Mouse (Mus musculus) small intestine, adult 10 weeks (tissue): ENCODE data around the gene Pelp1. TPM values are rescaled to one million over a fixed set of nuclear protein-coding genes. Genes with fewer than 3 reads are reported as not detected.

ENCODE experiments used
- polyA plus RNA-seq: library from polyadenylated mRNA; stranded (reverse); fragments of 350-450 nt; fragmentation: Illumina TruSeq; extraction: RNeasy Lipid Tissue Mini Kit (QIAGEN cat#74804); gene quantifications from one replicate; pipeline ENCODE4 v1.2.3, GENCODE M21; 2014; ENCODE audit warnings: low replicate concordance

The Pelp1 gene
- 4.5 TPM for polyA plus RNA-seq

DNA sequence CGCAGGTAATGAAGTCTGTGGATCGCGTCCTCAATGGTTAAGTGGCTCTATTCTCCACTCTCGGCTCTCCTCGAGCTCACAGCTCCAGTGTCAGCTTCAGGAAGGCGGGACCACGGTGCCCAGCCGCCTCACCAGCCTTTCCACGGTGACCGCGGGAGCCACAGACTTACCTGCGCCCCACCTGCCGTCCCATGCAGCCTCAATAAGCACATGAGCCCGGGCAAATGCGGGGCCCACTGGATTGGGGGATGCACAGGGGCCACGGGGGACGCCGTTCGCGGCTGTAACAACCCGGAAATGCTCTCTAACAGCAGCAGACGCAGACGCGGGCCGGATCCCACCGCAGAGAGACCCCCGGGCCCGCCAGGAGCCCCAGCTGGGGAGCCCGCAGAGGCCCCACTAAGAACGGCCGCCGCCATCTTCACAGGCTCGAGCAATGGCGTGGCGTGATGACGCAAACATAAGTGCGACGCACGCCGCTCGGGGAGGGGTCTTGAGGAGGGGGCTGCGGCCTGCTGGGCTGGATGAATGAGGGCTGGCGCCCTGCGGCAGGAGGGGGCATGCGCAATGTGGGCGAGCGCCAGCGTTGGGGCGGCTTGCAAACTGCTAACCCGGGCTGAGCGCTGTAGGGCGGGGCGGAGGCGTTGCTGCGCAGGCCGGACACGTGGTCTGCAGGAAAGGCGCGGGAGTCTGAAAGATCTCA, at the start of gene Pelp1:
Gene Pelp1 (minus strand): TSS at position 438 of the 703 bp plus-strand sequence.

DNA sequence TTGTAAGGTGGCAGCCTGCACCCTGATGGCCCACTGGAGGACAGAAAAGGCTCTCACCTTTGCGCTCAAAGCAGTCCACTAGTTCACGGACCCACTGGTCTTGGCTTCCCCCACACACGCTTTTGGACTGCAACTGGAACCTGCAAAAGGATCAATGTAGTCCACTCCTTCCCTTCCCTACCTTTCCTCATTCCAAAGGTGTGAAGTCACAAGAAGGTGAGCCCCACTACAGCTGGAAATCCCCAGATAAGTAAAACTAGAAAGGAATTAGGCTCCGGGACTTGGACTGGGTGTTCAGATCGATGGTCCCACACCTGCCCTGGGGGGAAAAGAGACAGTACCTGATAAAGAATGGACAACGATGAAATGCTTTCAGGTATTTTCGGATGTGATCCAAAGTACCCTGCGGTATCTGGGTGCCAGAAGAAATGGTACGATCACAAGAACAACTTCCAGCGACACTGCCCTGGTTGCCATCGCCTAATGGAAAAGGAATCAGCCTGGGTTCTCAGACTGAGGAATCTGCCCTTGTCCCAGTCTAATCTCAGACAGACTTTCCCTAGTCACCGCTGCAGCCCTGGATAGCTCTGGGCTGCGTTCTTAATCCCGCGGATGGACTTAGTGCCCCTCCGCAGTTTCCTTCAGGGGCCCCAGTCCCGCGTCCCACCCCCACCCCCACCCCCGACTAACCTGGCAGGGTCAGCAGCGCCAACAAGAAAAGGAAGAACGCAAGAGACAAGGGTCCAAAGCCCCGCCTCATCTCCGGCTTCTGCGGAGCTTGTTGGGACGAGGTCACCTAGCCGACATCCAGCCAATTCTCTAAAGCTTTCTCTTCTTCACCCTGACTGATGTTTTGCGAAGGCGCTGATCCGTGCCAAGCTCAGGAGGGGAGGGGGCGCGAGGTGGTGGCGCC, 49.1 kb upstream of the Pelp1 start, which contains the start of gene Zmynd15:
Gene Zmynd15 (plus strand): TSS at position 746 of the 913 bp plus-strand sequence.

DNA sequence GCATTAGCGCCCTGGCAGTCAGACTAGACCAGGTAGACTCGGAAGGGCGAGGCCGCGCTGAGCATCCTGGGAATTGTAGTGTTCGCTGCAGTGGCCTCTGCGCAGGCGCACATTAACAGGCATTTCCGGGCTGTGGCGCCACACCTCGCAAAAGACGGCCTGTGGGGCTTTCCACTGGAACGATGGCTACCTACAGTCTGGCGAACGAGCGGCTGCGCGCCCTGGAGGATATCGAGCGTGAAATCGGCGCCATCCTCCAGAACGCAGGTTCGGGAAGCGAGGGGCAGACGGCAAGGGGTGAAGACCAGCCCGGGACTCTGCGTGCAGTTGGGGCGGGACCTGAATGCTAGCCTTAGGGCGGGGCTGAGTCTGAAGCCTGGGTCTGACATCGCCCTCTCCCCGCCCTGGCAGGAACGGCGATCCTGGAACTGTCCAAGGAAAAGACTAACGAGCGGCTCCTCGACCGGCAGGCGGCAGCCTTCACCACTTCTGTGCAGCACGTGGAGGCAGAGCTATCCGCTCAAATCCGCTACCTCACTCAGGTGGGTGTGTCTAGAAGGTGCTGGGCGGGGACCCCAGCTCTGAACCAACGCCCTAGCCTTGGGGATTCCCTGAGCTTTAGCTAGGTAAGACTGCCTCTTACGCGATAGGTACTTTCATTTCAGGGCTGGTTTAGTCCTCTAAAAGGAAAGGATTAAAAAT, 42.1 kb upstream of the Pelp1 start, which contains the start of gene Med11:
Gene Med11 (plus strand): TSS at position 123 of the 702 bp plus-strand sequence.

DNA sequence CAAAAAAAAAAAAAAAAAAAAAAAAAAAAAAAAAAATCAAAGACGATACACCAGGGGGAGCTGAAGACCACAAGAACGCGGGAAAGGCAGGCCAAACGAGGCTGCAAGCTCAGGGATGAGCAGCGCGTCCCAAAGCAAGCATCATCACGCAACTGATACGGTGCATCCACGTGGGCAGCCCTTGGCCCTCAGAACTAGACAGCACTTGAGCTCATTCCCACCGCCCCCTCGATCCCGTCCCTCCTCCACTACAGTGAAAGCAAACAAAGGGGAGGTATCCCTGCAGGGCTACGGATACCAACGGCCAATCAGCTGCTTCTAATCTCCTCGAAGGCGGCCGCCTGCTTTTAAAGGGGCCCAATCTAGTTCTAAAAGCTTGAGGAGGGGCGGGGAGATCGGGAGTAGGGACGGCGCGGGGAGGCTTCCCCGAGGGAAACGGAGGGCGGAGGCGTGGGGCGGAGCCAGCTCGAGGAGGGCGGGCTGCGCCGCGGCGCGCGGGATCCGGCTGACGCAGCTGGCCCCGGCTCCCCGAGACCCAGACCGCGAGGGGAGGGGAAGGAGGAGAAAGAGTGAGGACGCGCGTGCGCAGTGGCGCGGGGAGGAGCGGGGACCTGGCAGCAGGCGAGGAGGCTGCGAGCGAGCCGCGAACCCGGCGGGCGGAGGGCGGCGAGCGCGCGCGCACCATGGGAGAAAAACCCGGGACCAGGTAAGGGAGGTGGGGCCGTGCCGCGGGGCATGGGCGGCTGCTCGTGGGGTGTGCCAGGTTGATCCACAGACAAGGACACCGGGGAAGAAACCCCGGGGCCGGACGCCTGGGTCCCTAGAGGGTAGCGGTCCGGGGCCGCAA, 22.4 kb upstream of the Pelp1 start, which contains the start of gene Arrb2:
Gene Arrb2 (plus strand): TSS at position 588 of the 847 bp plus-strand sequence.

DNA sequence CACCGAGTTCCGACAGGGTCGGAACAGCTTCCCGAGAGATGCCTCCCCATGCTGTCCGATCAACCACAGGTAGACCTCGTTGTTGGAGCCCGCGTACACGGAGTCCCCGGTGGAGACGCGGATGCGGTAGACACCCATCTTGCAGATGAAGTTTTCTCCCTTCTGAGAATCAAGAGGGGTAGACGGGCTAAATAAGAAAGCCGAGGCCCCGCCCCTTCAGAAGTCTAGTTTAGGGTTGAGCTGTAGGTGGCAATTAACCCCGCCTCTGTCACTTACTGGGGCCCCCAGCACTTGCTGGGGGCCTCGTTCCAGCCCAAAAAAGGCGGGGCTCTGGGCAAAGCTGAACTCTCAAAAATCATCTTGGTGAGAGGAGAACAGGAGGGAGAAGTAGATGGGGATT, 58.0 kb downstream of the Pelp1 start, which contains the start of gene Alox15:
Gene Alox15 (minus strand): TSS at position 164 of the 400 bp plus-strand sequence.

Other genes with a start within 250 kb of the Pelp1 start
- gene Slc16a11, start 197.3 kb downstream of the Pelp1 start, polyA plus RNA-seq: not detected
- 2.9 TPM for gene Slc16a13, start 189.0 kb downstream of the Pelp1 start, polyA plus RNA-seq
- 1.4 TPM for gene Bcl6b, start 180.2 kb downstream of the Pelp1 start, polyA plus RNA-seq
- 4.3 TPM for gene 0610010K14Rik, start 172.1 kb downstream of the Pelp1 start, polyA plus RNA-seq
- gene Gm21988, start 170.2 kb downstream of the Pelp1 start, polyA plus RNA-seq: 0.59 TPM
- gene Rnasek, start 170.2 kb downstream of the Pelp1 start, polyA plus RNA-seq: 24.1 TPM
- 0.74 TPM for gene Alox12, start 154.7 kb downstream of the Pelp1 start, polyA plus RNA-seq
- gene Alox12e, start 87.4 kb downstream of the Pelp1 start, polyA plus RNA-seq: not detected
- gene Alox15, start 58.0 kb downstream of the Pelp1 start, polyA plus RNA-seq: 1.5 TPM
- 0.41 TPM for gene Arrb2, start 22.6 kb upstream of the Pelp1 start, polyA plus RNA-seq
- 5.4 TPM for gene Med11, start 41.9 kb upstream of the Pelp1 start, polyA plus RNA-seq
- 0.78 TPM for gene Zmynd15, start 49.4 kb upstream of the Pelp1 start, polyA plus RNA-seq
- 16.5 TPM for gene Cxcl16, start 50.0 kb upstream of the Pelp1 start, polyA plus RNA-seq
- gene Tm4sf5, start 95.2 kb upstream of the Pelp1 start, polyA plus RNA-seq: 293 TPM
- gene Vmo1, start 104.6 kb upstream of the Pelp1 start, polyA plus RNA-seq: not detected
- not detected for gene Gltpd2, start 109.2 kb upstream of the Pelp1 start, polyA plus RNA-seq
- 13.2 TPM for gene Psmb6, start 115.3 kb upstream of the Pelp1 start, polyA plus RNA-seq
- not detected for gene Gm40193, start 122.9 kb upstream of the Pelp1 start, polyA plus RNA-seq
- 1.3 TPM for gene Pld2, start 130.0 kb upstream of the Pelp1 start, polyA plus RNA-seq
- 1.6 TPM for gene Mink1, start 152.8 kb upstream of the Pelp1 start, polyA plus RNA-seq
- not detected for gene 4930544D05Rik, start 205.8 kb upstream of the Pelp1 start, polyA plus RNA-seq
- gene Chrne, start 209.2 kb upstream of the Pelp1 start, polyA plus RNA-seq: not detected
- not detected for gene Gp1ba, start 229.1 kb upstream of the Pelp1 start, polyA plus RNA-seq
- 43.6 TPM for gene Rnf167, start 237.2 kb upstream of the Pelp1 start, polyA plus RNA-seq
- gene Slc25a11, start 237.4 kb upstream of the Pelp1 start, polyA plus RNA-seq: 31.8 TPM
- 99.8 TPM for gene Pfn1, start 244.6 kb upstream of the Pelp1 start, polyA plus RNA-seq
- gene Eno3, start 247.2 kb upstream of the Pelp1 start, polyA plus RNA-seq: 0.74 TPM